Mouse (Mus musculus): ENCODE measurements at regions not wholly inside any gene's neighbourhood (a gene's known extent, or its start where the extent isn't known, plus 50 kb on each side); places are given as distances from the start of the nearest gene placed in this dataset. TPM values are rescaled to one million over a fixed set of nuclear protein-coding genes. Genes with fewer than 3 reads are reported as not detected.

GRCm38 (mm10) chr1:83496380-83496779 is 88.4 kb upstream of the Sphkap start:
- ATAC-seq (ENCODE audit: extremely low read depth, insufficient number of reproducible peaks, low FRiP score, low TSS enrichment) = no peak
- no peak overlapping the region for H3K9ac ChIP-seq
- H3K4me3 ChIP-seq = no peak overlapping the region
- no peaks in the 10 kb centered on the region for H3K9me3 ChIP-seq
- no peaks in the 10 kb centered on the region for H3K36me3 ChIP-seq
- no peaks in the 10 kb centered on the region for H3K27me3 ChIP-seq (replicated peaks)
- peaks cover 7% of the 10 kb centered on the region; the same call in 1 of the 2 replicates for H3K4me1 ChIP-seq
- no peak overlapping the region for H3K4me2 ChIP-seq
- 44% methylated on average over 2 of the region's 2 CpGs for WGBS
- no peak overlapping the region for H3K27ac ChIP-seq (replicated peaks)

- 61% methylated on average over 4 of the region's 4 CpGs for WGBS
- Histone ChIP-seq H3K4me1 (peaks cover 7% of the 10 kb centered on the region; the same call in 1 of the 2 replicates), H3K4me2 (no peak overlapping the region), H3K36me3 (no peaks in the 10 kb centered on the region), H3K27me3 (replicated peaks) (no peaks in the 10 kb centered on the region), H3K27ac (replicated peaks) (no peak overlapping the region), H3K9me3 (no peaks in the 10 kb centered on the region), H3K9ac (no peak overlapping the region), H3K4me3 (no peak overlapping the region)
- ATAC-seq (ENCODE audit: extremely low read depth, insufficient number of reproducible peaks, low FRiP score, low TSS enrichment) = no peak
Measured at GRCm38 (mm10) chr1:83495022-83495421, 87.0 kb upstream of the Sphkap start.

DNA sequence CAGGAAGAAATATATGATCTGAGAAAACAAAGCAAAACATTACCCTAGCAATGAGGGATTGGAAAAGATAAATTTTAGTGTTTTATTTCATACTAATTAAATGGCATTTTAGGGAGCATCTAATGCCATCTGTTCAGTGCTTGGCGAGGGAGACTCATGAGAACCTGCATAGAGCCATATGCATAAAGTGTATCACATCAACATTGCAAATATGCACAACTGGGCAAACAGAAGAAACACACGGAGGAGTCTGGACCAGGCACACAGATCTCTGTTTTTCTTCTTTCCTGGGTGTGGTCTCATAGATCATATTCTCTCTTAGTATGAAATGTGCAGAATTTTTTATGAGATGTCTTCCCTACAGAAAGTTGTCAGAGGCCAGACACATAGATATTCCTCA is 71.1 kb upstream of the Sphkap start:
- Histone ChIP-seq H3K4me3 (no peak overlapping the region), H3K36me3 (no peaks in the 10 kb centered on the region), H3K9ac (no peak overlapping the region), H3K4me2 (no peak overlapping the region), H3K27ac (replicated peaks) (no peak overlapping the region), H3K4me1 (no peaks in the 10 kb centered on the region), H3K9me3 (no peaks in the 10 kb centered on the region), H3K27me3 (replicated peaks) (no peaks in the 10 kb centered on the region)
- ATAC-seq (ENCODE audit: extremely low read depth, insufficient number of reproducible peaks, low FRiP score, low TSS enrichment) = no peak
- WGBS = 72% methylated on average over 2 of the region's 2 CpGs

Small RNAs in the stretch of these regions (microRNA-seq; reads per million reads assigned to microRNA genes)
- gene Gm25754 = not detected

Measured in heart, embryonic 13.5 days (tissue).